Mouse (Mus musculus) neutrophil, adult 5-6 weeks (primary cell): ENCODE measurements at regions not wholly inside any gene's neighbourhood (a gene's known extent, or its start where the extent isn't known, plus 50 kb on each side); places are given as distances from the start of the nearest gene placed in this dataset.
"Not testable (repeated sequence)": the region's sequence is repeated elsewhere in the genome, so short reads cannot be mapped to it uniquely, and the experiment has no call there.

Experiments
- ATAC-seq: fragments of 151-379, 151-347 bp; 2 replicates; pipeline ENCODE4 v1.8.0; 2017; ENCODE audit warnings: mild to moderate bottlenecking, moderate TSS enrichment; ENCODE audit not compliant: insufficient number of reproducible peaks, poor library complexity, low FRiP score, severe bottlenecking; ENCODE audit errors: extremely low read depth

DNA sequence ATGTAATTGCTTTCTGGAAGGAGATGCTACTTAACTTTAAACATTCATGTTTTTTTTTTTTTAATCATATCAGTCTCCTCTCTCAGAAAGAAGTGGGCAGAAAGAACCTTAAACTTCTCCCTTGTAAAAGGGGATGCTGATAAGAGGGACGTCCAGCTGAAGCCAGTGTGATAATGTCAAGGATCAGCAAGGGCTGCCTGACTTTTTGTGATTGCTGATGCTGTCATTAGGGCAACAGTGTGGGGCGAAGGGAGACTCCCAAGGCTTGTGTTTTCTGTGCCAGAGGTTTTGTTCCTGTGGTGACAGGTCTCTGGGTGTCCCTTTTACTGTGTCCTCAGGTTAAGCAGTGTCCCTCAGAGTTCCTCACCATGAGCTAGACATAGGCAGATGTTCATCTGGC lies 61.8 kb upstream of the Prkar2b start:
- ATAC-seq, result no peak

- ATAC-seq, result not testable (repeated sequence)
Measured at GRCm38 (mm10) chr12:32122007-32122406, 60.9 kb upstream of the Prkar2b start.

DNA sequence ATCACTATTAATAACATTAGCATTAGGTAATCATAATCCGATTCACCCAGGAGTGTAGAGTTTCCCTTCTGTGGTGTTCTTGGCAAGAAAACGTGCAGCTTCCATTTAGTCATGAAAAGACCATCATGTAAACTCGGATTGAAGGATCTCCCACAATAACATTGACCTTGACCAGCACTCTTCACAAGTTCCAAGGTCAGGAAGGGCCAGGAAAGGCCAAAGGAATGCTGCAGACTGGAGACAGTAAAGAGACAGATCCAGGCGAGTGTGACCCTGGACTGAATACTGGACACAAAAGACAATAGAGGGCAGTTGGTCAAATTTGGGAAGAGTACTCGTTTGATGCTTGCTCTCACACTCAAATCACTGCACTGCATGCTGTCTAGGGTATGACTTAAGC lies 51.6 kb upstream of the Prkar2b start:
- ATAC-seq, result no peak

DNA sequence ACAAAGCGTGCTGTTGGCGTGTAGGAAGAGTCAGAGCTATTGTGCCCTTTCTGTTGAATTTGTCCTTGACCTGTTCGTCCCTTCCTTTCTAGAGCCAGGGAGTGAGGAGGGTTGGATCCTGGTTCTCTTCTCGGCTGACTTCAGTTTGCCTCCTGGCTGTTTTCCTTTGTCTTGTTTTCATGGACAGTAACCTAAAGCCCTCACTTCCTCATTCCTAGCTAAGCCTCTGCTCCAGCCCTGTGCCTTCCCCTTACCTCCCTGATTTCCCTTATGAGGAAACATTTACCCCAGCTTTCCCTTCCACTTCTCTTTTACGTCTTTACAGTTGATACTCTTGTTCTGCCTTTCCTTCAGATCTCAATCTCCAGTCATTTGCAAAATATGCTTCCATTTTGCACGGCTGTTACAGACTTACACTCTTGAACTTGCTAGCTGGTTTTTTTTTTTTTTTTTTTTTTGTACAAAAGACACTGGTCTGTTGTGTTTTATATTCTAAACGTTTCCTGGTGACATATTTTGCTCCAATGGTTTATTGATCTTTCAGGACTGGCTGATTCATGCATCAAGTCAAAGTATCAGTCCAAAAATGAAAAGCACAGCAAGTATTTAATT lies 50.5 kb upstream of the Prkar2b start:
- peak; percentile 61 for ATAC-seq

GRCm38 (mm10) chr12:32110903-32111302 lies 49.8 kb upstream of the Prkar2b start:
- no peak for ATAC-seq
